Mouse (Mus musculus) testis, adult 2 months (tissue): Measurements from ENCODE around the gene BC004004.

Source experiments
- CTCF ChIP-seq: fragments of 200-500 bp; IDR thresholded peaks from 2 replicates; pipeline ENCODE4 v1.5.1; 2012; ENCODE audit warnings: low read depth, mild to moderate bottlenecking, inconsistent platforms, low read length, moderate library complexity; ENCODE audit not compliant: control insufficient read depth, insufficient read depth, insufficient replicate concordance
- POLR2A ChIP-seq: fragments of 200-500 bp; IDR thresholded peaks from 2 replicates; pipeline ENCODE4 v1.6.1; 2012; ENCODE audit warnings: low read depth, mild to moderate bottlenecking, inconsistent platforms, low read length, moderate library complexity; ENCODE audit not compliant: control insufficient read depth

DNA sequence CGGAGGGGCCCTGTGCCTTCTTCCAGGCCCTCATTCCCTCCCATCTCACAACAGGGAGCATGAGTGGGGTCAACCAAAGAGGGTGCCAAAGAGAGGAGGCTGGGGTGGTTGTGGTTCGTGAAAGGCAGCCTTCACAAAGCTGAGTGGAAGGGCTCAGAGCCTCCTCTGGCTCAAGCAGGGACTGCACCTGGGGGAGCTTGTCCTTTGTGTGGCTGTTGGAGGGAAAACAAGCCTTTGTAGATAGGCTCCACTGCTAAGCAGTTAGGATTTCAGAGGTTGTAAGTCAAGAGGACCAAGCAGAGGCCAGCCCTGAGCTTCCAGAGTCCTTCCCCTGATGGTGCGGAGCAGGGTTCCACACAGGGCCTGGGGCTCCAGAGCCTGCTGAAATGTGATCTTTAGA, 34.5 kb downstream of the BC004004 start:
- TF ChIP-seq POLR2A = no peak
- peak; percentile 12; the same call in 1 of the 2 replicates for TF ChIP-seq CTCF
